Mouse (Mus musculus): ENCODE results near the gene Rev3l.

The Rev3l gene

DNA sequence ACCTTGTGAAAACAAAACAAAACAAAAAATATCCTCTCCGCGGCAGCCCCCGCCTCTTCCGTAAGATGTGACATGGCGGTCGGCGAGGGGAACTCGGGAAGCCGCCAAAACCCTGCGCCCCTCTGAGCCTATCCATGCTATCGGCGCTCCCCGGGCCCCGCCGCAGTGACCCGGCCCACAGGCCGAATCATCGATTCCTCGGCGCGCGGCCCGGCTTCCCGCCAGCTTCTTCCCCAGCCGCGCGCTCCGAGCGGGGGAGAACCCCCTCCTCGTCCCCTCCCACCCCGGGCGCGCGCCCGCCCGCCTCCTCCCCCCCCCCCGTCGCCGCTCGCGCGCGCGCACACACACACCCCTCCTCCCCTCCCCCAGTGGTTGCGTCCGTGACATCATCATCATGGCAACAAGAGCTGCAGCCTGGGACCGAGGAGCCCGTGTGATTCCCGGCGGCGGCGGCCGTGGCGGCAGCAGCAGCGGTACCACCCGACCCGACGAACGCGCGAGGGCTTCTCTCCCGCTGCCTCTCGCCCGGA, at the start of gene Rev3l:
Gene Rev3l, plus strand, starts transcription at position 383 of the 530 bp plus-strand sequence.
- peak; percentile 73 to 84 for DNase-seq (ENCODE audit: low spot score in 2 of 2)

DNA sequence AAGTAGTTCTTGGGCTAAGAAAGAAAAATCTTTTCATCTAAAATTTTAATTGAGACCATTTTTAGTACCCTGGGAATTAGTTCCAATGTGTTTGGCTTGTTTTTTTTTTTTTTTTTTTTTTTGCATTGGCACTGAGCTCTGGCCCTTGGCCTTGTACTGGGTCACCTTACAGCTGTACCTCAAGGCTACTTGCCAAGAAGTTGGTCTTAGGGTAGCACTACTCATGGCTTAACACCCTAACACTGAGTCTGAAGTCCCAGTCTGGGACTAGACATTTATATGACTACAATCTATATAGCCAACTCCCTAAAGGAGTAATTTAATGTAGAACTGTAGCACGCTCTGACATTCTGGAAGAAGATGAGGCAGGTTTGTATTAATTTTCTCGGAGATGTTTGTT, 49.4 kb upstream of the Rev3l start:
- no peak for DNase-seq (ENCODE audit: low spot score in 2 of 2)

DNA sequence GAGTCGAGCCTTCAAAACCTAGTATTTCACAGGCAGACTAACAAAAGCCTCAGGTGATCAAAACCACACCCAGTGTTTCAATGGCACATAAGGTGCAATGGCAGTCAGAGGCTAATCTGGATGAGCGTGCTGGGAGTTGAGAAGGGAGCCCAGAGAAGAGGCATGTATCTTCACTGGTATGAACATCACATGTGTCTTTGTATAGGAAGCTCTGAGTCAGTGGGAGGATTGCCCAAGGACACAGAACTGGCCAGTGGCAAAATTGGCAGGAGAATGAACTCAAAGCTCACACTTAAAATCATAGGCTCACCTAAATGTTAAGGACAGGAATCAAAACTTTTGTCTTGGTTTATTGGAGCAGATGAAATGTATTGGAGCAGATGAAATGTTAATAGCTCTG, 48.4 kb upstream of the Rev3l start:
- no peak for DNase-seq (ENCODE audit: low spot score in 2 of 2)

DNA sequence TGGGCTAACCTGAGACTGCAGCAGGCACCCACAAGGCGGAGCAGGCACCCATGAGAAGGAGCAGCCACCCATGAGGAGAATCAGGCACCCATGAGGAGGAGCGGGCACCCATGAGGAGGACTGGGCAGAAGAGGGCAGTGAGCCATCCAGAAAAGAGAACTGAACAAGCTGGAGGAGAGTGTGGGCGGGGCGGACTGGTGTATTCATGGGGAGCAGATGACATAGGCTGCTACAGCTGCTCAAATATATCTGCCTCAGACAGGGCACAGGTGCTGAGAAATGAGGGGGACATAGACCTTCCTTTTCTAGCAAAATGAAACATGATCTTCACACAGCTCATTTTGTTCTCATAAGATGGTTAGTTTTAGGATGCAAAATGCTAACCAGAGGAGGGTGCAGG, 45.1 kb upstream of the Rev3l start:
- DNase-seq (ENCODE audit: low spot score in 2 of 2) = no peak

DNA sequence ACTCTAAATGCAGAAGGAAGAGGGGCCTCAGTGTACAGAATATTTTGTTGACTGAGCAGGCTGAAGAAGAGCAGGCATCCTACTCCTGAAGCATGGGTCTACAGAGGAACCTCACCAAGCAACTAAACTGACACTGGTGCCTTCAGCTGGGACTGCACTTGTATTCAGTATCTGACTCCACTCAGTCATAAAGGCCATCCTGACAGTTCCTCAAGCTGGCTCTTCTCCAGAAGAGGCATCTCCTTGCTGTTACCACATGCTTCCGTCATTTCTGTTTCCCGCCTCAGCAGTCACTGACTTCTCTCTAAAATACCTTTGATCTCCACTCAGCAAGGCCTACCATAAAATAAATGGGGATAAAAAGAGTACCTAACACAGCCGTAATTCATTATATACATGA, 44.1 kb upstream of the Rev3l start:
- no peak for DNase-seq (ENCODE audit: low spot score in 2 of 2)

DNA sequence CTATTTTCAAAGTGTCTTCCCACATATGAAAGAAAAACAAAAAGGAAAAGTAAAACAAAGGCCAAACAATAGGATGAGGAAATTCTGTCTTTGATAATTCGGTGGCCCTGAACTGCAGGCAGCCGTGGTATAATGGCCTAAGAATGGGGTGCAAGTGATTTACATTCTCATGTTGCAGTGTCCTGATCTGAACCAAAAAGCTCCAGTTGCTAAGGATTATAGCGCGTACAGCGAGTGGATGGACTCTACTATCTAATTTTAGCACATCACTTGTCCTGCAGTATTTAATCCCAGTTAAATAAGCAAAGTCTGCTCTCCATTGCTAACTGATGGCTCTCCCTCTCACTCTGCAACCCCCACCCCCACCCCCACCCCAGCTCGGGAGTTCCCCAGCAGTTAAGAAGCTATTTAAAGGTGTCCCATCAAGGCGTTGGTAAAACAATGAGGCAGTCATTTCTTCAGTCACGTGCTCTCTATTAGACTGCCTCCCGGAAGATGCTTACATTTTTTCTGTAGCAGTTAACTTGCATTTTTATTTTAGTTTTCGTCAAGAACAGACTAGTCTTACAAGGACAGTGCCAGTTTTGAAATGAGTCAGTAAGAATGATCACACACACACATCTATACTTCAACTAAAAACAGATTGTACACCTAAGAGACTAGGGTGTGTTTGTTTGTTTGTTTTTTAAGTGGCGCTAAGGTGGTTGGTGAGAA, 40.4 kb upstream of the Rev3l start:
- no peak for DNase-seq (ENCODE audit: low spot score in 2 of 2)

DNA sequence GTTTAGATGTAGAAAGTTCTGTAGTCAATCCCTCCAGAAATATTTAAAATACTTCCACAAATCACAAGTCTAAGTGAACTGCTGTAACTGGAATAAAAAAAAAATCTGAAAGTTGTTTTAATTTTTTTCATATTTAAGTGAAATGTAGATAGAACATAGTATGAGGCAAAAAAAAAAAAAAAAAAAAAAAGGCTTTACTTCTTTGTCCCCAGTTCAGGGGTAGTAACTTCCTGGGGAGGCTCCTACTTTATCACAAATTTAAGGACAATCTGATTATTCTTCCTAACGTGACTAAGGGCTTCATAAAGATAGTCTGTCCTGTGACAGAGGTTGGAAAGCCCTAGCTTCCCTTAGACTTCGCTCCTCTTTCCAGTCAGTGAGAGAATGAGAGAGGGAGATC, 39.8 kb upstream of the Rev3l start:
- no peak for DNase-seq (ENCODE audit: low spot score in 2 of 2)

DNA sequence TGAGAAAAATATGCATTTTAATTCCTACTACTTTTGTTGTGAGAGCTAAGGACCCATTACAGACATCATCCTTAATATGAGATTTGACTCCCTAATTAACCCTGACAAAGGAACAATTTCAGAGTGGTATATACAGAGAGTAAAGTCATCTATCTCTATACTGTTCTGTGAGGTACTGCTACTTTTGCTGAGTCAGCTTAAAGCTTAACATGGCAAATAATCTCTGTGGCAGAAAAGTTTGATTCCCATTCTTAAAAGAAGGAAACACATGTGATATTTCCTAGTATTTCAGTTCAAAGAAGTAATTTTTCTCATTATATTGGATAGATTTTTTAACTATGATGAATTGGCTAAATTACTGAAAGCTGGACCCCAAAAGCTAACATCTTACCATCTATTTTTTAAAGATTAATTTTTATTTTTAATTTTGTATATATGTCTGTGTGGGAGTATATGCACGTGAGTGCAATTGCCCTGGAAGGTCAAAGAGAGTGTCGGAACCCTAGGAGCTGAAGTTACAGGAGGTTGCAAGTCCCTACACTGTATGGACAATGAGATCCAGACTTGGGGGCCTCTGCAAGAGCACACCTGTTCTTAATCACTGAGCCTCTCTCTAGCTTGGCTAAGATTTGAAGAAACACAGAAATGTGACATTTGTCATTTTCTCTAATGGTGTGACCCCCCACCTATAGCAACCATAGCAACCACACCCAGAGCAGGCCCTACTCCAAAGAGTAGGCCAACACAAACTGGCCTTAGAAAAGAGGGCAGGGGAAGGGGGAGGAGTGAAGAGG, 24.0 kb upstream of the Rev3l start:
- no peak for DNase-seq (ENCODE audit: low spot score in 2 of 2)

DNA sequence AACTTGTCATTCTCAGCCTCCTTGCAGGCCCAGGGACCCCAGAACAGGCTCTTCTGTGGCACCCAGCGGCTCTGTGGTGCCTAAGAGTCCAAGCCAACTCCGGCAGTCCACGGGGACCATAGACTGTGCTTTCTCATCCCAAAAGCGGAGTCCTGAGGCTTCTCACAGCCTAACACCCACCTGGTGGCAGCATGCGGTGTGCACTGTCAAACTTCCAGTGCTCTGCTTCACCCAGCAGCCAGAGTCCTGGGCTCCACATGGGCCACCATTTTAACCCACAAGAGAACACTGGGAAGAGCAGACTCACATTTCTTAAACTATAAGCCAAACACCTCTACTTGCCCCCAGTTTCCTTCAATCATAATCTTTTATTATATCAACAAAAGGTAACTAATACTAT, 15.0 kb upstream of the Rev3l start:
- no peak for DNase-seq (ENCODE audit: low spot score in 2 of 2)

DNA sequence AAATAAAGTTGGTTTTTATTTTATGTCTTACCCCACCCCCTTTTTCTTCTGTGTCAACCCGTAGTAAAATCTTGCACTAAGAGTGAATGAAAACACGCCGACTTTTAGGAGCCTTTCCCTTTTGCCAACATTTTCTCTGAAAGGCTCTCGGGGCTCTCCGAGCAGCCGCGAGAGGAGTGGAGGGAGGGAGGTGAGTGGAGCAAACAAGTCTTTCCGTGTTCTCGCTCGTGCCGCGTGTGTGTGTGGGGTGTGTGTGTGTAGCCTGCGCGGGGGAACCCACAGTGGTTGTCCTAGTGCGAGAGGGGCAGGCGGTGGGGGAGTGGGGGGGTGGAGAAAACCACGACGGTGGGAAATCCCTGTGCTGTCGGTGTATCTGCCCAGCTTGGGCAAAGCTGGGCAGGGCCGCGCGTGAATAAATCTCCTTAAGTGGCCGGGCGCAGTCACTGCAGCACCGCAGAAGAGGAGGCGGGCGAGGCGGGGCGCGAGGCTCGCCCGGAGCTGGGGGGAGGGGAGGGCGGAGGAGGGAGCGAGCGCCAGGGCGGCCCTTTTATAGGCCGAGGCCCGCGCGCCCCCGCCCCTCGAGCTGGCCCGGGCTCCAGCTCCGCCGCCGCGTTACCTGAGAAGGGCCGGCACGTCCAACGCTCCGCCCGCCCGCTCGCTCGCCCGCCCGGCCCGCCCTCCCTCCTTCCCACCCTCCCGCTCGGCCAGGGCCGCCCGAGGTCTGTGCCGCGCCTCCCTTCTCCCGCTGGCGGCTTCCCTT, 762 bp upstream of the Rev3l start:
- DNase-seq (ENCODE audit: low spot score in 2 of 2) = peak; percentile 53 to 65

DNA sequence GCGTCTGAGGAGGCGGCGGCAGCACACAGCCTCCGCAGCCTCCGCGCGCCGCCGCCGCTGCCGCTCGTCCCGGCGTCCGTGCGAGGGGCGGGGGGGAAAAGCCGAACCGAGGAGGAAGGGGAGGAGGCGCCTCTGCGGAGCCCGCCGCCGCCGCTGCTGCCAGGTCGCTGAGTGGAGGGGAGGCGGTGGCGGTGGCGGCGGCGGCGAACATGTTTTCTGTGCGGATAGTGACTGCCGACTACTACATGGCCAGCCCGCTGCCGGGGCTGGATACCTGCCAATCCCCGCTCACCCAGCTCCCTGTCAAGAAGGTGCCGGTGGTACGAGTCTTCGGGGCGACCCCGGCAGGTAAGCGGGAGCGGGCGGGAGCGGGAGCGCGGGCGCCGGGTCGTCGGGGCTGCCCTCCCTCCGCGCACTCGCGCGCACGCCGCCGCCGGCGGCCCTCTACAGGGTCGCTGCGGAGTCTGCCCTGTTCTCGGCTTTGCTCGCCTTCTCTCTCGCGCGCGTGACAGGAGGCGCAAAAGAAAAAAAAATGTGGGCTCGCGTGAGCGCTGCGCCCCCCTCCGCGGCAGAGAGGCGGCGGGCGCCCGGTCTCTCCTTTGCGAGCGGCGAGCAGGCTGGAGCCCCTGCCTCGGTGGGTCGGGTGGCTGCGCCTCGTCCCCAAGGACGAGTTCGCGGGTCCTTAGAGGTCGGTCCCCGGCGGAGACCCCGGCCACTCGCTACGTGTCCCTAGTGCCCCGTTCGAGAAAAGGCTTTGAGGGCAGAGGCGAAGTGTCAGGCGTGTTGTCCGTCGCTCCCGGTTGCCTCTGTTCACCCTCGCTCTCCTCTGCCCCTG, 565 bp downstream of the Rev3l start:
- peak; percentile 59 to 64 for DNase-seq (ENCODE audit: low spot score in 2 of 2)

DNA sequence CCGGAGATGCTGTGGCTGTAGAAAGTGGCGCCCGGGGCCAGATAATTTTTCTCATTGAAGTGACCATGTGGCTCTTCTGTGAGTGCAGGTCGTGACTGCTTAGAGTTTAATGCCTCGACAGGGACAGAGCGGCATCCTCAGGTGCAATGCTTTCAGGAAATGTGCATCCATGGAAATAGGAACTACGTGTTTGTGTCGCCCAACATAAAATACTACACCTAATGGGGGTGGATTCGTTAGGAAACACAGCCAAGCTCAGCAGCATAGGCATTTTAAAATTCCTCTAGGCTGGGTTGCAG, 1.1 kb downstream of the Rev3l start:
- peak in 1 of 2 experiments; percentile 50 for DNase-seq (ENCODE audit: low spot score in 2 of 2)

DNA sequence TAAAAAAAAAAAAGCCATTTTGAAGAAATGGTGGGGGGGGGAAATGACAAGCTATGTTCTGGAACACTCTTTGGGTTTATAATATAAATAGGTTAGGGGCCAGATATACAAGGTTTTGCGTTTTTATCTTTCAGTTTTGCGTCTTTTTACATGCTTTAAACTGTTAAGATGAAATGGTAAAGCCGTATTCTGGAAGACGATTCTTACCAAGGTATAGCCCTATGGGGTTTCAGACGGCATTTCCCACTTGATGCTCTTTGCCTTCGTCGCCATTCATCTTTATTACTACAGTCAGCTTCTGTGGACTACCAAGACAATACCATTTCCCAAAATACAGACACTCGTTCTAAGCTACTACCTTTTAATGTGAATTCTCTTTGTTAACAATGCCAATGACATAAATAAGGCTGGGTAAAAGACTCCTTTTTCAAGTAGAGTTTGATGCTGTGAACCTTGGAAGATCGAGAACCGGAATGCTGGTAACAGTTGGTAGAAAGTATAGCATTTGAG, 1.6 kb downstream of the Rev3l start:
- DNase-seq (ENCODE audit: low spot score in 2 of 2) = no peak

DNA sequence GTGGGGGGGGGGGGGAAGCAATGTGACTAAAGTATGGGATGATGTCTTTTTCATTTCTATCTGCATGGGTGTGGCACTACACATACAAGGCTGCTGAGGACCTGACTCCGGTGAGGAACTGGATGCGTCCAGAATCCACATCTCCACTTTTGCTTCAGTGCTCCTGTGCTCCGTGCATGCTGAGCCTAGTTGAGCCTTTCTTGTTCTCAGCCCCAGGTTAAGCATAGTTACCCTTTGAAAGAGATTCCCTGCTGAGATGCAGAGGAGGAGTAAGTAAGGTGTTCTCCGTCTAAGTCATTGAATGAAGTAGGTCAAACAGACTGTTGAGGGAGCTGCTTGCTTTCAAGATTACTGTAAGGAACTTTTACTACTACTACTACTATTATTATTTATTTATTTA, 4.3 kb downstream of the Rev3l start:
- DNase-seq (ENCODE audit: low spot score in 2 of 2) = no peak

DNA sequence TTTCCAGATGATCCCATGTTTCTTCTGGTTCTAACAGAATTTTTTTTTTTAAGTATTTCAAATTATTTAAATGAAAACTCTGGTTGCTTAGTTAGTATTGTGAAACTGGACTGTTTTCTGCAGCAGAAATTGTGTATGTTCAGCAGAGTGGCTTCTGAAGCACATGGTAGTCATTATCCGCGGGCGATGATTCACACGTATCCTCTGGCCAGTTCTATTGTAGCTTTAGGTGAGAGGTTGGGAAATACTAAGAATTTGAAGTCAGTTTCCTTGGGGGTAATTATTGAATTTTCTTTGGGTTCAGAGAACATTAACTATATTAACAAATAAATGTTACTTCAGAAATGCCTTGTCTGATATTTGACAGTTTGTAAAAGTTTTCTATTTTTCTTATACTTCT, 10.1 kb downstream of the Rev3l start:
- no peak for DNase-seq (ENCODE audit: low spot score in 2 of 2)

DNA sequence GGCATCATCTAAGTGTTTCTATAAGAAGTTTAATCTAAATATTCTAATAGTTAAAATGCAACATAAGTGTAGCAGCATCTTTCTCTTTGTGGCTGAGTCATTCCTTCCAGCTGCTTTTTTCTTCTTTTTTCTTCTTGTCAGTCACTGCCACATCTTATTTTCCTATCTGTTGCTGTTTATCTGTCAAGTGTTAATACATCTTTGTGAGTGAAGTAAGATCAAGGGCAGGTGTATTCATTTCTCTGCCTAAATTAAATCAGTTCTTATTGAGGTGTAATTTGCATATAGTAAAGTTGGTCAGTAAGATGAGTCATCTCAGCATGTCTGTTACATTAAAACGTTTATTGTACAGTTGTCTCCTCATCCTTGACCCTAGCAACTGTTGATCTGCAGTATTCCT, 32.8 kb downstream of the Rev3l start:
- no peak for DNase-seq (ENCODE audit: low spot score in 2 of 2)

DNA sequence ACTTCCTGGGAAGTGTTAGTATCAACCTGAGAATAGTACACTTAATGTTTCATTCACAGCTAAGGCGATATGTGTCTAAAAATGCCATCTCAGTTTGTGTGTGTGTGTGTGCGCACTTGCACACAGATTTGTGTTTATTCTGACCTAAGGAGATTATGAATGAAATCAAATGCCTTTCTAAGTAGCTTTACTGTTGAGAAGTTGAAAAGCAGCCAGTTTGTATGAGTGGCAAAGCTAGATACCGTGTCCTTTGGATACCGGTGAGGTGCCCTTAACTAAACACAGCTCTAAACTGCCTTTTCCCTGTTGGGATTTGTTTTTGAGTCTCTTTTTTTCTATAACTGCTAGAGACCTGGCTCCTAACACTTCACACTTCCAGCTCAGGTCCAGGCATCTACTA, 34.8 kb downstream of the Rev3l start:
- no peak for DNase-seq (ENCODE audit: low spot score in 2 of 2)

DNA sequence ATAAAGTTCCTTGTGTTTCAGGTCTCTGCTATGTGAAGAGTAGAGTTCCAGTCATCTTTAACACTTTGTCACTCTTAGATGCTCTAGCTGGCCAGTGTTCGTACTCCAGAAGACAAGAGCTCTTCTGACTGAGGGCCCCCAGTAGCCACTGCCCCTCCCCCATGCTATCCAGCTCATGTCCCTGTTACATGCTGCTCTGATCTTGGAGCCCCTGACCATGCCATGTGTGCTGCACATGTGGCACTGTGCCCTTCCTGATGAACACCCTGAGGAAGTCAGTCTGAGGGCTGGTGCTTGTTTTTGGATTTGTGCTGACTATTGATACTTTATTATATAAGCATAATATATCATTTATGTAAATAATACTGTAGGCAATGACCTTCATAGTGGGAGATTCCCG, 40.3 kb downstream of the Rev3l start:
- DNase-seq (ENCODE audit: low spot score in 2 of 2) = no peak

DNA sequence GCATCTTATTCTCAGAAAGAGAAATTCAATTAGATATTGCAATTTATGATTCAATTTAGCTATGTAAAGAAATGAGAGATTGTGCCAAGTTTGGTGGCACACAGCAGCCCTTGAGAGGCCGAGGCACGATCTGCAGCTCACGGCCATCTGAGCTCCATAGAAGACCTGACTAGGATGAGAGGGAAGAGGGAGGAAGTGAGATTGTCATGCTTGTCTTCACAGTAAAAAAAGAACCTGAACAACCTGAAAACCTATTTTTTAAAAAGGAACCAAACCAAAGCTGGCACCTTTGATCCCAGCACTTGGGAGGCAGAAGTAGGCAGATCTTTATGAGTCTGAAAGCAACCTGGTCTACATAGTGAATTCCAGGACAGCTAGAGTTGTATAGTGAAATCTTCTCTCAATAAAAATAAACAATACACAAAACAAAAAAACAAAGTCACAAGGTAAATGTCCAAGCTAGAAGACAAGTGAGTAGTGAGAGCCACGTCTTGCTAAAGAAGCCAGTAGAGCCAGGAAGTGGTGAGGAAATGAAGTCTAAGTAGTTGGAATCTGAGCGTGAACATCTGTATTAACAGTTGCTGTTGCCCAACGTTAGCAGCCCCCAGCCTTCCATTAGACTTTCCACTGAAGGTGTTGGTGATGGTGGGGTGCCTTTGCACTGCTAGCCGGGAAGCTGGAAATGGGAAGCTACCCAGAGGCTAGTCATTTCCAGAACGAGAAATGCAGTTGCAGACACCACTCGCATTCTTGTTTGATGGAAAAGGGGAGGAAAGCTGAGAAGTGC, 42.2 kb downstream of the Rev3l start:
- DNase-seq (ENCODE audit: low spot score in 2 of 2) = no peak

DNA sequence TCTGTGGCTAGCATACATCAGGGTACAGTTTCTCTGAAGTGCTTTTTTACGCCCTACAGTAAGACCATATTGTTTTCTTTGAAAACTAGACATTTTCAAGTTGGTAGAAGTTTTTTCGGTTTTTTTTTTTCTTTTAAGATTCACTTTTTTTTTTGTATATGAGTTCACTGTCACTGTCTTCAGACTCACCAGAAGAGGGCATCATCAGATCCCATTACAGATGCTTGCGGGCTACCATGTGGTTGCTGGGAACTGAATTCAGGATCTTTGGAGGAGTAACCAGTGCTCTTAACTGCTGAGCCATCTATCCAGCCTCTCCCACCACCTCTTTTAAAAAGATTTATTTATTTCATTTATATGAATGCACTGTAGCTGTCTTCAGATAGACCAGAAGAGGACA, 45.0 kb downstream of the Rev3l start:
- no peak for DNase-seq (ENCODE audit: low spot score in 2 of 2)

DNA sequence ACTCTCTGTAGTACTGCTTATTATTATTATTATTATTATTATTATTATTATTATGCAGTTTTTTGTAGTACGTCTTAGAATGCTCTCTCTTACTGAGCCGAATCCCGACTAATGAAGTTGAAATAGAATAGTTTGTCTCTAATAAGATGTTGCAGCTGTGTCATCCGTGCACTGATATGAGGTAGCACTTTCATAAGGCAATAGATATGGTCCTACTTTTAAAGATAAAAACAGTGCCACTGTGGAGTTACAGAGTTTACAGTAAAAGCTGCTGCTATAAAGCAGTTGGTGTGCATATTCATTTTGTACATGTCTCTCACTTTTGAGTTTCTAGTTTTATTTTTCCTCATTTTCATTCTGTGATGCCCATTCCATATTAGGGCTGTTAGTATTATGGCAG, 46.4 kb downstream of the Rev3l start:
- no peak for DNase-seq (ENCODE audit: low spot score in 2 of 2)

All from frontal cortex, postnatal 25 days (tissue).